Mouse (Mus musculus) adrenal gland, postnatal 0 days (tissue): ENCODE measurements around the gene Phactr2. TPM values are rescaled to one million over a fixed set of nuclear protein-coding genes. Genes with fewer than 3 reads are reported as not detected.

Source experiments
- polyA plus RNA-seq: library from polyadenylated mRNA; unstranded; fragments of >200 nt; fragmentation: Nextera tagmentation; extraction: Ambion mirVana; gene quantifications from 2 replicates; pipeline ENCODE4 v1.2.1, GENCODE M21; 2015

The Phactr2 gene
- 31.1 and 43.9 TPM in 2 replicates for polyA plus RNA-seq

GRCm38 (mm10) chr10:13473833-13474567 lies at the start of gene Phactr2:
Gene Phactr2, minus strand, starts transcription at chr10:13474412.

DNA sequence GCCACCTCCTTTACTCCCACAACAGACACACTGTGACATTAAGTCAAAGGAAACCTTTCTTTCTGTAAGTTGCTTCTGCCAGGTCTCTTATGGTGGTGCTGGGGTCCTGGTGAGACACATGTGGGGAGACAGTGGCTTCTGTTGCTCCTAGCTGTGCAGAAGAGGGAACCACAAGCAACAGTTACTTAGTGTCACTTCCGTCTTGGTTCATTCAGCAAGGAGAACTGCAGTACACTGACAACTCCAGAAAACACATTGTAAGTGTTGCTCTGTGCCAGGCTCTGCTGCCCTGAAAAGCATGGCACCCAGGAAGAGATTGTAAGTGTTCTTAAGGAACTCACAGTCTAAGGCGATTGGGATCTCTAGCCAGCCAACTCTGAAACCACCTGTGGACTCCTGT lies 25.1 kb upstream of the Phactr2 start, which contains the start of gene Fuca2:
TSS of gene Fuca2 (plus strand) at position 210 of the 400 bp plus-strand sequence.

DNA sequence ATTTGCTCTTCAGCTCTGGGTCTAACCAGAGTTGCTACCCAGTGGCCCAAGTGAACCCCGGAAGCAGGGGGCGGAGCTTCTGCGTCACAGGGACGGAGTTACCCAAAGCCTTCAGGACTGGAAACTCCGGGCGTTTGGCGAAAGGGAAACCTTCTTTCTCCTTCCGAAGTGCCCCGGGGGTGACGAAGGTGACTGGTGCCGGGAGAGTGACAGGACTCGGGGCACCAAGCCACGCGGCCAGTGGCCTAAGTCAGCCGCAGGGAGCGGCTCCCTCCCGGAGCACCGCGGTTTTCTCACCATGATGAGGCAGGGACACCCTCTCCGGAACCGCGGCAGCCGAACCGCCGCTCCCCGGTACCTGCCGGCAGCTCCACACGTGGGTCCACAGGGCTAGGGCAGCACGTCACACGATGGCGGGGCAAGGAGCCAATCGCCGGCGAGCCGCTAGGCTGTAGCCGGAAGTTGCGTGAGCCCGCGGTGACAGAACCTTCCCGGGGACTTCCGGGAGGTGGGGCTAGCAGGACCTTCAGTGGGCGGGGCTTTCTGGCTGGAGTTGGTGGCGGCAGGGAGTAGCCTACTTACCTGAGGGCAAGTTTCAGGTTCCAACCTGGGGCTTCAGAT lies 281.4 kb downstream of the Phactr2 start, which contains the start of gene Ltv1:
TSS of gene Ltv1 (minus strand) at position 438 of the 621 bp plus-strand sequence.

GRCm38 (mm10) chr10:13177973-13178624 lies 296.1 kb downstream of the Phactr2 start, which contains the start of gene Zc2hc1b:
Gene Zc2hc1b, minus strand, starts transcription at chr10:13178023.

Other genes starting within 250 kb of the Phactr2 start
- gene Fuca2, start 25.1 kb upstream of the Phactr2 start, polyA plus RNA-seq: 46.9 and 47.7 TPM in 2 replicates
- 3.6 and 4.7 TPM in 2 replicates for gene Adat2, start 78.5 kb upstream of the Phactr2 start, polyA plus RNA-seq
- 23.2 and 29.7 TPM in 2 replicates for gene Pex3, start 78.7 kb upstream of the Phactr2 start, polyA plus RNA-seq